Mouse (Mus musculus) cerebellum, adult 2 months (tissue): ENCODE data around the gene Sorbs2. TPM values are rescaled to one million over a fixed set of nuclear protein-coding genes. Genes with fewer than 3 reads are reported as not detected.

Source experiments
- DNase-seq, 2 experiments: peaks; one replicate each; pipeline ENCODE4 v3.0.0; 2021
- H3K27ac ChIP-seq: fragments of 200-500 bp; 2 replicates; pipeline ENCODE4 v1.5.1; 2012; ENCODE audit warnings: low read length, control low read depth, inconsistent platforms; ENCODE audit not compliant: insufficient read depth
- H3K27me3 ChIP-seq: fragments of 200-500 bp; 2 replicates; pipeline ENCODE4 v1.6.1; 2012; ENCODE audit warnings: inconsistent platforms, mild to moderate bottlenecking, low read length, moderate library complexity; ENCODE audit not compliant: control insufficient read depth, insufficient read depth
- H3K4me1 ChIP-seq: fragments of 200-500 bp; 2 replicates; pipeline ENCODE4 v1.6.1; 2011; ENCODE audit warnings: low read length; ENCODE audit not compliant: control insufficient read depth, insufficient read depth
- H3K4me3 ChIP-seq: fragments of 200-500 bp; replicated peaks from 2 replicates; pipeline ENCODE3; 2011; ENCODE audit warnings: mild to moderate bottlenecking, low read depth, low read length, control low read depth; ENCODE audit not compliant: insufficient read depth
- CTCF ChIP-seq: fragments of 200-500 bp; IDR thresholded peaks from 2 replicates; pipeline ENCODE4 v1.5.1; 2011; ENCODE audit warnings: low read depth, mild to moderate bottlenecking, control low read depth, low read length, moderate library complexity, borderline replicate concordance; ENCODE audit not compliant: insufficient read depth
- POLR2A ChIP-seq: fragments of 200-500 bp; IDR thresholded peaks from 2 replicates; pipeline ENCODE4 v1.6.1; 2011; ENCODE audit warnings: low read length, control low read depth, borderline replicate concordance; ENCODE audit not compliant: insufficient read depth
- WGBS: fragments of 180-500 bp; shearing (Covaris S2); methylation state at CpG from one replicate; pipeline ENCODE4 v1.1.7; 2018; 5-methylcytosine and 5-hydroxymethylcytosine counted together
- polyA plus RNA-seq: library from polyadenylated mRNA; depleted of rRNA; stranded (reverse); fragments of >200 nt; gene quantifications from 2 replicates; pipeline ENCODE4 v1.2.3, GENCODE M21; 2012

The Sorbs2 gene
- polyA plus RNA-seq, 1 experiment, result 33.0 TPM

DNA sequence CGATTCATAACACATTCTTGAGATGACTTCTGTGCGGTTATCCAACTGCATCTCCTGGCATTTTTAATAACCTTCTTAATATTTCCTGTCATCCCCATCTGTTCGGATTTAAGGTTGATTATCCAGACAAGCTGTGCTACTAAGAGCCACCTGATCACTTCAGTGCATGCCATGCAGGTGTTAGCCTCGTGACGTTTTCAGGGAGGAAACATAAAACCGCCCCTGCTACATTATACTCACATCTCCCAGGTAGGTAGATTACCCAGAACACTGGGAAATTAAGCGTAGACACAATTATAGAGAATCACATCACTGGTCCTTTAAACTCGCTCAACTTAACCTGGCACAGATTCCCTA lies 333 bp upstream of the Sorbs2 start:
- Histone ChIP-seq H3K4me3 (peak overlapping the region; percentile 67), H3K27me3 (no peaks in the 10 kb centered on the region), H3K27ac (no peak overlapping the region), H3K4me1 (no peaks in the 10 kb centered on the region; the same call in 1 of the 2 replicates)
- TF ChIP-seq CTCF, result no peak
- TF ChIP-seq POLR2A, result no peak
- no peak for DNase-seq
- WGBS, result 22% methylated on average over 8 of the region's 8 CpGs

DNA sequence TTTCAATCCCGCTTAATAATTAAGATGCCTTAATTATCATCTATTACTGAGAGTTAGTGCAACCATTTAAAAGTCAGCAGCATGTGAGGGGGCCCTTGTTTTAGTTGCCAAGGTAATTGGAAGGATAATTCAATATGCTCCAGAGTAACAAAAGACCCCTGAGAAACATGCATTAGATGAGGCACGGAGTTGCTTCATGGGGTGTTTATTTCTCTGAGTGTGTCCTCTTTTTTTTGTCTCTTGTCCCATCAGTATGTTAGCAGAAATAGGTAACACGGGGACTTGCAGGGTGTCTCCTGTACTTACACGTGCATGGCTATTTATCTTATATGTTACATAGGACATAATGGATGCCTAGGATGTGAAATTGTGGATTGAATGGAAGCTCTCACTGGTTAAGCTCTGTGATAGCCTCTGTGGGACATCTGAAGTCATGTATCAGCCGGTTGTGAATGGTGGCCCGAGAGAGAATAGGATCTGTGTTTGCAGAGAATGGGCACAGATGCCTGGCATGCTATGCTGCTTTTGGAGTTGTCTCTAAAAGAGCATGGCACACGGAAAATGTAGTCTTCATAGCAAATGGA lies 1.0 kb downstream of the Sorbs2 start:
- Histone ChIP-seq H3K27ac (no peak overlapping the region), H3K27me3 (no peaks in the 10 kb centered on the region), H3K4me3 (no peak overlapping the region), H3K4me1 (no peaks in the 10 kb centered on the region; the same call in 1 of the 2 replicates)
- no peak for DNase-seq
- TF ChIP-seq CTCF (no peak), POLR2A (no peak)
- WGBS, result 17% methylated on average over 7 of the region's 7 CpGs

DNA sequence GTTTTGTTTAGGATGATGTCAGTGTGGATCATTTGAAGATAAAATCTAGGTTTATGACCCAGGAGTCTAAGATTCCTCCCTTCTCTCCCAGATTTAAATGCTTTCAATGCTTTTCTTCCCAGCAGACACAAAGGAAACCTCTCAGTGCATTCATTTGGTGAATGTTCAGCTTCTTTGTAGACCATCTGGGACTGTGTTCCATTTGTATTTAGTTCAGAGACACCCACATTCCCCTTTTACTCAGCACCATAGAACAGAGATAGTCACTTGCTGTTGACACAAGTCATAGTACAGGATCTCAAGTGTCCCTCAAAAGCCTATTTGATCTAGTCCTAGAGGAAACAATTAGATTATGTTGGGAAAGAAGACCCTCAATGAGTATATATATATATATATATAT lies 4.8 kb downstream of the Sorbs2 start:
- H3K4me3 ChIP-seq, result no peak overlapping the region
- TF ChIP-seq CTCF, result no peak
- TF ChIP-seq POLR2A, result no peak
- no peak for DNase-seq
- no peaks in the 10 kb centered on the region; the same call in 1 of the 2 replicates for H3K4me1 ChIP-seq
- H3K27me3 ChIP-seq, result no peaks in the 10 kb centered on the region
- no peak overlapping the region for H3K27ac ChIP-seq

DNA sequence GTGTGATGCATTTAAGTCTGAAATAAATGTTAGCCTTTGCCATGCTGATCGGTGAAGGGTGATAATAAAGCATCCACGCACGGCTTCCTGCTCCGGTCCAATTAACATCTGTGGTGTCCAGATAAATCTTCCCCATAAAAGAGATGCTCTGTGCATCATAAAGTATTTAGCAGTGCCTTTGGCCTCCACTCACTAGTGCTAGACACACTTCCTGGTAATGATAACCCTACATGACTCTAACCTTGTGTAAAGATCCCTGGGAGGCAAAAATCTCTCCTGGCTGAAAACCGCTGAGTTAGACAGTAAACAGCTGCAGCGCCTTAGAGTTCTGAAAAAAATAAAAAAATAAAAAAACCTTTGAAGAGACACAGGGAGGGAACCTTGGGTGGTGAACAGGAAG lies 14.0 kb downstream of the Sorbs2 start:
- no peaks in the 10 kb centered on the region for H3K4me1 ChIP-seq
- no peak overlapping the region for H3K4me3 ChIP-seq
- no peaks in the 10 kb centered on the region for H3K27me3 ChIP-seq
- no peak for DNase-seq
- 52% methylated on average over 6 of the region's 6 CpGs for WGBS
- no peak overlapping the region for H3K27ac ChIP-seq
- TF ChIP-seq CTCF (no peak), POLR2A (no peak)

GRCm38 (mm10) chr8:45527708-45528107 lies 20.1 kb downstream of the Sorbs2 start:
- TF ChIP-seq POLR2A, result no peak
- Histone ChIP-seq H3K27me3 (no peaks in the 10 kb centered on the region), H3K4me3 (no peak overlapping the region), H3K27ac (no peak overlapping the region), H3K4me1 (no peaks in the 10 kb centered on the region)
- 69% methylated on average over 2 of the region's 2 CpGs for WGBS
- DNase-seq, result no peak

DNA sequence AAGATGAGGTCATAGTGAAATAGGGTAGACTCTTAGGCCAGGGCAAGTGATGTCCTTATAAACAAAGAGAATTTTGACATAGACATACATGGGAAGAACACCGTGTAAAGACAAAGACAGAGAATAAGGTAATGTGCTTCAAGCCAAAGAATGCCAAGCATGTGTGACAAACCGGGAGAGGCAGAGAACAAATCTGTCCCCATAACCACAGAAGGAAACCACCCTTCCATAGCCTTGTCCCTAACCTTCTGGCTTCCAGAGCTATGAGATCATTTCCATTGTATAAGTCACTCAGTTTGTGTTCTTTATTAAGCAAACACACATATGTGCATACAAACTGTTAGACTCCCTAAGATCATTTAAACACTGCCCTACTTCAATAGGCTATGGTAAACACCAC lies 21.3 kb downstream of the Sorbs2 start:
- Histone ChIP-seq H3K4me3 (no peak overlapping the region), H3K27ac (no peak overlapping the region), H3K27me3 (no peaks in the 10 kb centered on the region), H3K4me1 (no peaks in the 10 kb centered on the region)
- no peak for TF ChIP-seq CTCF
- TF ChIP-seq POLR2A, result no peak
- DNase-seq, result no peak
- 65% methylated on average over 2 of the region's 2 CpGs for WGBS

DNA sequence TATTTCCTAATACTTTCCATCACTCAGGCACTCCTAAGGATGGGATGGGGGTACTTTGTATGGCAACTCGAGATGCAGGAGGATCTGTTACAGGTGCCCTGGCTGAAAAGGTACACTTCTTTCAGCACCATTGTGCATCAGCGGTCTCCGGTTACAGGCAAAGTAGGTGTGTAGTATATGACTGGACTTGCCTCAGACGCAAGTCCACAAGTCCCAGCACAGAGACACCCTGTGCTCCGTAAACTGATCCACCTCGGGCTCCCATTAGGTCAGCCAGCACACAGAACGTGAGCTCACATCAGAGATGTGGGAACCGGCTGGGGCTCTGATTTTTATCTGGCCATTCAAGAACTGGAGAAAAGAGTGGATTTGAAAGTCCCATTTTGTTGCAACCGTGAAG lies 29.0 kb downstream of the Sorbs2 start:
- Histone ChIP-seq H3K27me3 (no peaks in the 10 kb centered on the region), H3K4me1 (no peaks in the 10 kb centered on the region), H3K4me3 (no peak overlapping the region), H3K27ac (no peak overlapping the region)
- WGBS, result 91% methylated on average over 9 of the region's 9 CpGs
- TF ChIP-seq CTCF (no peak), POLR2A (no peak)
- no peak for DNase-seq

DNA sequence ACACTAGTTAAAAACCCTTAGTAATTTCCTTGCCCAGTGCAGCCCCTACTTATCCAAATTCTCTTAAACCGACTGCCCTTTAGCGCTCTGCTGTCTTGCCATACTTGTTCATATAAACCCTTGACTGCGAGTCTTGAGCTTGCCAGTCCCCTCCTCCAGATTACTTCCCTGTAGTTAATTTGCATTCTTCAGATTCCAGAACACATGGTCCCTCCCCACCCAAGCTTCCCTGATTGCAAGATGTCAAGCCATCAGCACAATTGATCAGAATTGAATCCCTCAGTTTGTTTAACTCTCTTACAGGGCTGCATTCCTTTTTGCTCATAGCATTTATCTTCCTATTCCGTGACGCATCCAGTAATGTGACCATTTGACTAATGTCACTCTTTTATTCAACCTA lies 32.9 kb downstream of the Sorbs2 start:
- TF ChIP-seq POLR2A (no peak), CTCF (no peak)
- 78% methylated on average over 5 of the region's 5 CpGs for WGBS
- H3K27me3 ChIP-seq, result no peaks in the 10 kb centered on the region
- no peaks in the 10 kb centered on the region for H3K4me1 ChIP-seq
- H3K4me3 ChIP-seq, result no peak overlapping the region
- H3K27ac ChIP-seq, result no peak overlapping the region
- no peak for DNase-seq
